Mouse (Mus musculus): ENCODE data around the gene Adamts18.

Adamts18 gene

DNA sequence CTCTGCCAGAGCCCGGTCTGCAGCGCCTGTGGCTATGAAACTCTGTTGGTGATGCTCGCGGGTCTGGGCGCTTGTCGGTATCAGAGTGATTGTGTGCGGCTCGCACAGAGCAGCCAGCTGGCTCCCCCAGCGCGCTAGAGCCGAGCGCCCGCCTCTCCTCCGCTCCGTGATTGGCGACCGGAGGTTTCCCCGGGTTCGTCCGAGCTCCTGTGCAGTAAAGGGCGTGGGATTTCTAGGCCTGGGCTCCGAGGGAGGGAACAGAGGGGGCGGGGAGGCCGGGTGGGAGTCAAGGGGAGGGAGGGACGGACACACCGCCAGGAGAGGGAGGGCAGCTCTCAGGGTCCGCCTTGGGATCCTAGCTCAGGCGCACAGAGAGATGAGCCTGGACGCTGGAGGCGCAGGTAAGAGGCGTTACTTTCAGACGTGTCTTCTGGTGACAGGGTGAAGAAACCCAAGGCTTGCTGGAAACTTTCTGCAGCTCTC lies at the start of gene Adamts18:
Gene Adamts18, minus strand, starts transcription at position 86 of the 483 bp plus-strand sequence.
- DNase-seq = peak; percentile 74 to 75

- peak; percentile 49 to 64 for DNase-seq
These were observed 47.9 kb upstream of the Adamts18 start for GRCm38 (mm10) chr8:113896446-113896845.

DNA sequence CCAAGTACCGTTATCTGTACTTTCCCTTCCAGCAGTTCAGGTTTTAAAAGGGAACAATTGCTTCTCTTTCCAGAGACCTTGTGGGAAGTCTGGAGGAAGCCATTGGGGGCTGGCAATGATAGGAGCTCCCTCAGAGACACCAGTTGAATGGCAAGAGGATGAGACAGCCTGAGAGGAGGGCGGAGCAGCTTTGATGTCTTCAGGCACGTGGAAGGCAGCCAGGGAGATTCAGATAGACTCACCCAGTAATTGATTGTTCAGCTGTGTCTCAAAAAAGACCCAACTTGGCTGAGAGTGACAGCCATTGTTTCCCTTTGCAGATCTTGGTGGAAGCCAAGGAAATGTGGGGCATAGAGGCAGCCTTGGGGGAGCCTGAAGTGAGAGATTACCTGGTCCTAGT lies 42.8 kb upstream of the Adamts18 start:
- no peak for DNase-seq

GRCm38 (mm10) chr8:113886509-113886908 lies 38.0 kb upstream of the Adamts18 start:
- no peak for DNase-seq

DNA sequence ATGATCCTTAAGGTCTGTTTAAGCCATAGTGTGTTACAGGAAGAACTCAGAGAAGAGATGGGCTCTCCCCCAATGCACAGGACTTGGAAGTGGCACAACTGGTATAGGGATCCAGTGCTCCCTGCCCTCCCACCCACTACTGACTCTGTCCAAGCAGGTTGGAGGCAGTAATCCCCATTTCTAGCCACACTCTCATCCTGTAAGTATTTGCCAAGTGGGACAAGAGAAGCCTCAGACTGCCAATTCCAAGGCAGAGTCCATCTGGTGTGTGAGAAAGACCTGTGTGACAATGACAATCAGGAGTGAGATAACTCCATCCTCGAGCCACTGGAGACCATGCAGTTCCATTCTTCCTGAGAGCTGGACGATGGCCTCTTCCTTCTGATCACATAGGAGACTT lies 36.6 kb upstream of the Adamts18 start:
- peak; percentile 75 to 82 for DNase-seq

DNA sequence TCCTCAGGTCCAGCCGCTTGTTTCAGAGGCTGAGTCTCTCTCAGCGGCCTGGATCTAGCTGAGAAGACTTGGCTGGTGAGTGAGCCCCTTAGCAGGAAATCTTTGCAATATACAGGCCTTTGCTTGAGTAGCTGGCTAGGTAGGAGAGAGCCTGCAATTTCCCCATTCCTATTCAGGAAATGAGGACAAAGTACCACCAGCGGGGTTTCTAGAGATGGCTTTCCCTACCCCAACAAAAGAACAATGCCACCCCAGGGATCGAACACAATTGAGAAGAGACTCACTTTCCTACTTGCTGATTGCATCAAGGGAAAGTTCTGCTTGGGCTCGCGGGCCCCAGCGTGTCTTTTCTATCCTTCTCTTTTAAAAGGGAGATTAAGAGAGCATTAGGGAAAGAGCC lies 35.5 kb upstream of the Adamts18 start:
- DNase-seq = no peak

- no peak for DNase-seq
These were observed 34.0 kb upstream of the Adamts18 start for GRCm38 (mm10) chr8:113882558-113882957.

- no peak for DNase-seq
These were observed 30.0 kb upstream of the Adamts18 start for GRCm38 (mm10) chr8:113878411-113879006.

DNA sequence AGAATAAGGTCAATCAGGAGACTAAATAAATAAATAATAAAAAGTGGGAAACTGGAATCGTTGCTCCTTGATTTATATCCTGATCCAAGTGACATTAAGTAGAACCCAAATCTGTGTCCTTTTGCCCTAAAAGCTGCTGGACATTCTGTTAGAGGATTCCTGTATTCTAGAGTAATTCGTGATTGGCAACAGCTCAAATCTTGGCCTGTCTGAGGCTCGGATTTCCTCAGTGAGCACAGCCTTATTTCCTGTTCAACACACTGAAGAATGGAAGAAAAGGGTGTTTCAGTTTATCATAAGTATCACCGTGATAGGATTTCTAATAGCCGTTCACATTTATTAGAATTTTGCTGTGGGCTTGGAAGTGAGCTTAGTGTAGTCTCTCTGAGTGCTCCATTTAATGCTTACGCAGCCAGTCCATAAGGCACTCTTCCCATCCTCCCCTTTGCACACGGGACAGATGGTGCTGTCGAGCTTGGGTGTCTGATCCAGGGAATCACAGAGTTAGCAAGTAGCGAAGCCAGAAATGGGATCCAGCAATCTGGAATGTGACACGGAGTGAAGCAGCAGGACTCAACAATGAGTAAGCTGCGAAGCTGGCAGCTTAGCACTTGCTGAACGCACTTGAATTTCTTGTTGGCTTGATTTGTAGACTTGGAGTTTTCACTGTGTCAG lies 25.0 kb upstream of the Adamts18 start:
- DNase-seq = peak; percentile 87 to 89

DNA sequence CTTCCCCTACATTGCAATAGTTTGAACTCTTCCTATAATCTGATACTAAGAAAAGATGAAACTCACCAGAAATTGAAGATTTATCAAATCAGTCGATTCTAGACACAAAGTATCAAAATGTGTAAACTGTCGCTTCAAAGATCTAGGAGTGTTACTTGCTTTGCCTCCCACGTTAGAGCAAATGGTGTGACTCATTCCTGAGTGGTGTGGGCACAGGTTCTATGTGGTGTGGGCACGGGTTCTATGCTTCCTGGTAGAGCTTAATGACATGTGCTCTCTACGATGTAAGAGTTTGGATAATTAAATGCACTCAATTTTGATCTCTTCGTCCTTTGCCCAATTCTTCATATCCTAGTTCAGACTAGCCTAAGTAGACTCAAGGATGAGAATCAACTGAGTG lies 23.9 kb upstream of the Adamts18 start:
- no peak for DNase-seq

DNA sequence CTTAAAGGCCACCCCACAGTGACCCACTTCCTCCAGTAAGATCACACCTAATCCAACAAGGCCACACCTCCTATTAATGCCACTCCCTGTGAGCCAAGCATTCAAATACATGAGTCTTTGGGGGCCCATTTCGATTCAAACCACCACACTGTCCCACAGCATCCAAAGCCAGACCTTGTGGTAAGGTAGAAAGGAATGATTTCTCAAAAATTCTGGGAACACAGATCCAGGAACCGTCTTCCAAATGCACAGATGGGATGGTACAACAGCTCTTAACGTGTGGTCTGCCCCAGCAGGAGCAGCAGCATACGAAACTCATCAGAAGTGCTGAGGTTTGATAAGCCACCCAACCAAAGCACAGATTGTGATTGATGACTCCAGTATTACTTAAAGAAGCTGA lies 18.0 kb upstream of the Adamts18 start:
- peak; percentile 25 to 51 for DNase-seq

DNA sequence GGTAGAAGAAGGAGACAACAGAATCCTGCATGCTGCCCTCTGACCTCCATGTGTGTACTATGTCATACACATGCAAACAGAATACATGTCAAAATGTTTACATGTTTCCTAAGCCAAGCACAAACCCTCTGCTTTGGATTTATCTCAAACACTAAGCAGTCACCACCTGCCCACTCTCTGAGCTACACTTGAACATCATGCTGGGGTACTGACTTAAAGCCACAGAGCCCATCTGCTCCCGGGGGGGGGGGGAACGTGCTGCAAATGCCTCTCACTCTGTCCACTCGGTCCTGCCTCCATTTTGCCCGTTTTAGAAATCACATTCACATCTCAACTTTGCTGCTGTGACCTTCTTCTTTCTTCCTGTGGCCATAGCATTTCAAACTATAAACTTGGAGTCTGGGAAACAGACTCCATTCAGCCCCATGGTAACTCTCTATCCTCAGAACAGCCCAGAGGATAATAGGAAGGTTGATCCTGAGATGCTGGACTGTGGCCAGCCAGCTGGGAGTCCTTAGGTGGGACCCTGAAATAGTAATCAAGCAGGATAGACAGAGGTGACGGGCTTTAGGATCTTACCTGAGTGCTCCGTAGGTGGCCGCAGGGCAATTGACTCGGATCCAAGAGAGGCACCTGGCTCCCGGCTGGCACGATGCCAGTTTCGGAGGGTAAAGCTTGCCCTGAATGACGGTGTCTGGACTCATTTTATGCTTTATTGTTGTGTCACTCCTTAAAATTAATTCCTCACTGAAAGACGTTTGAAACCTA lies 17.0 kb upstream of the Adamts18 start:
- peak; percentile 85 to 88 for DNase-seq

GRCm38 (mm10) chr8:113859890-113860683 lies 11.5 kb upstream of the Adamts18 start:
- no peak for DNase-seq

DNA sequence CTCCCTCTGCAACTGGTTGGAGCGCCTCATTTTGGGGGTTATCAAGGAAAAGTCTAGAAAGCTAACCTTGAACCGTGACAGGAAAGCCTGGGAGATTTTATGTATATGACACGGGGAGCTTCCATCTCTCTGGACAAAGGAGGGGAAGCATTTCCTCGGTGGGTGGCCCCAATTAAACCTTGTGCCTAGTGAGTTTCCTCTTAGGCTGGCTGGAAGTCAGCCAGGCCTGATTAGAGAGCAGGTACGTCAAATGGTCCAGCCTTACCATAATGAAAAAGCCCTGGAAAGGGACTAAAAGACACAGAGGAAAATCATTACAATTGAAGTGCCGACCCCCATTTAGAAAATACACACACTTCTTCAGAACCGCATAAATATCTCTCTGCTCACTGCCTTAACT lies 10.3 kb upstream of the Adamts18 start:
- DNase-seq = no peak

DNA sequence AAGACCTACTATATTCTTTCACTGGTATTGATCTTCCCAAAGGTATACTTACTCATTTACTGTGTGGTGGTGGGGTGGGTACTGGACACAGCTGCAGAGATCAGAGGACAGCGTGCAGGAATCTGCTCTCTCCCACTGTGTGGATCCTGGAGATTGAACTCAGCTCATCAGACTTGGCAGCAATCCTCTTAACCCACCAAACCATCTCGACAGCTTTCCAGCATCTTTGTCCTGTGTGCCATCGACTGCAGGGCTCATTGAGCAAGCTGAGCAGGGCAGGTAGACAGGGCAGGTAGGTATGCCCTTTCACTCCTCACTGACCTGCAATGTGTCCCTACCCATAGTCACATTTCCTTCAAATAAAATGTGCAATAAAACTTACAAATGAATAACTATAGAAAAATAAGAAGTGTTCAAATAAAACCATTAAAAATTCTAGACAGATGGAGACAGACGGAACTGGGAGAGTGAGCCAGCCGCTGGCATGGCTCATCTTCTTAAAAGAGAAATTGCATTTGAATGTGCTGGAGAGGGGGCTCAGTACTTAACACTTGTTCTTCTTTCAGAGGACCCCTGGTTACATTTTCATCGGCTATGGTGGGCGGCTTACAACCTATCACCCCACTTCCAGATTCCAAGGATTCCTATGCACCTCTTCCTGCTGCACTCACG lies 6.2 kb upstream of the Adamts18 start:
- DNase-seq = no peak

GRCm38 (mm10) chr8:113853714-113854113 lies 5.2 kb upstream of the Adamts18 start:
- DNase-seq = no peak

GRCm38 (mm10) chr8:113851655-113852054 lies 3.1 kb upstream of the Adamts18 start:
- no peak for DNase-seq

DNA sequence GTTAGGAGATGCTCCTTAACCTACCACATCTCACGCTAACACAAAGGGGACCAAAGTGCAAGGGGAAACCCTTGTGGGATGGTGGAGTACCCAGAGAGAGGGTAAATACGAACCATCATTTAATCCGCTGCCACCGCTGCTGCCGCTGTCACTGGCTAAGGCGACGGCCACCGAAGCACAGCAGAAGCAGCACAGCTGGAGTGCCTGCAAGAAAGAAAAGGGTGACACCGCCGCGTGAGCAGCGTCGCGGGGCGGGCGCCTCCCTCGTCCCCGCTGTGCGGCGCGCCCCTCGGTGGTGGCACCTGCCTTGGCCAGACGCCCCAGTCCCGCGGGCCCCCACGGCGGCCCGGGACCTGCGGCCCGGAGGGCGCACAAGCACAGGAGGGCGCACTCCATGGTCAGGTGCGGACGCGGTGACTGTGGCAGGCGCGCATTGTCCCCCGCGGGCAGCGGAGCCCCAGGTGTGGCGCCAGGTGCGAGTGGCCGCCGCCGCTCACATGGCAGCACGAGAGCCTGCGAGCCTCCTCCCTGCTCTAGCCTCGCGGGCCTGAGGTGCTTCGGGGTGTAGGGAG lies 371 bp downstream of the Adamts18 start:
- DNase-seq = peak in 1 of 2 experiments; percentile 51

DNA sequence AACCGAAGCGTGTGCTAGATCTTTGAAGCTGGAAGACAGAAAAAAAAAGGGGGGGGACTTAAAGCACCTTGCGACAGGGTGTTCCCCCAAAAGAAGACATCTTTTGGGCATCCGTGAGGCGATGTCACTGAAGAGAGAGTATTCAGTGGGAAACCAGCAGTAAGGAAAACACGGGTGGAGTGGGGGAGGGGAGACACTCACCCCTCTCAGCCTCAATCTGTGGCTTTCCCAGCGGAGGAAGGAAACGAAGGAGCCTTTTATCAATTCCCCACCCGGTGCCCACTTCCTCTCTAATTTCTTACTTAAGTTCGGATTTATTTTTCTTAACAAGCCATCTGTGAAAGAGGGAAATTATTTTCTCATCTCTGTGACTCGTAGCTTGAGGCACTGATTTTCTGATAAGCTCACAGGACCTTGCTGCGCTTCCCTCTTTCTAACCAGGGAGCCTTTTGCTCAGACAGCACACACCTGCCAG lies 895 bp downstream of the Adamts18 start:
- peak in 1 of 2 experiments; percentile 35 for DNase-seq

DNA sequence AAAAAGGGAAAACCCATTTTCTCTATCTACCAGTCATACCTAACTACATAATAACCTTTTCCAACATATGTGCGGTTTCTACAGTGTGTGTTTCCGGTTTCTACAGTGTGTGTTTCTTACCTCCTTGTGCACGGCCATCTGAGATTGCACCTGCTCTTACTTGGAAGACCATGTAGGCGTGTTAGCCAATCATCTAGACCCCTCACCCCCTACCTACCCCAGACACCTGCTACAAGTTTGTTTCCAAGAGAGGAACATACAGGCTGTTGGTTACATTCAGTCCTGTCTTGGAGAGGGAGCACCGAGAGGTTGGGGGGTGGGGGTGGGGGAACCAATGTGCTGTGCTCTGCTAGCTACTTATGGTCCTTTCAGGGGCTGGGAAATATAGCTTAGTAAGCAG lies 1.9 kb downstream of the Adamts18 start:
- peak in 1 of 2 experiments; percentile 30 for DNase-seq

- DNase-seq = peak; percentile 33 to 63
These were observed 3.7 kb downstream of the Adamts18 start for GRCm38 (mm10) chr8:113844801-113845301.

Measured in cerebellum, postnatal 36 days (tissue).